Mouse (Mus musculus): ENCODE measurements around the gene Ric8b. TPM values are rescaled to one million over a fixed set of nuclear protein-coding genes. Genes with fewer than 3 reads are reported as not detected.
A peak's percentile ranks its signal among the peaks of the same experiment; 100 is the strongest.

Gene Ric8b
- polyA plus RNA-seq, 1 experiment from 2014 or later, result 22.2 TPM

- H3K9me3 ChIP-seq (ENCODE audit: control insufficient read depth, low read depth, low read length), result no peaks in the 10 kb centered on the region
- no peak overlapping the region for H3K27ac ChIP-seq (ENCODE audit: low read length)
- H3K4me3 ChIP-seq (ENCODE audit: low read depth, low read length), result no peak overlapping the region
- no peaks in the 10 kb centered on the region for H3K27me3 ChIP-seq (ENCODE audit: control insufficient read depth, insufficient read depth, low read length)
- H3K9ac ChIP-seq (replicated peaks; ENCODE audit: low read depth, low read length), result no peak overlapping the region
- 69% methylated on average over 10 of the region's 10 CpGs for WGBS
- H3K36me3 ChIP-seq (ENCODE audit: control insufficient read depth, insufficient read depth, low read length), result no peaks in the 10 kb centered on the region
- no peak for ATAC-seq (ENCODE audit: insufficient number of reproducible peaks, insufficient read depth, low FRiP score, low read depth)
- no peak overlapping the region for H3K4me2 ChIP-seq (replicated peaks; ENCODE audit: low read depth, low read length)
- H3K4me1 ChIP-seq (ENCODE audit: control insufficient read depth, insufficient read depth, low read length), result no peaks in the 10 kb centered on the region
Measured at GRCm38 (mm10) chr10:85038147-85038546, 120.7 kb downstream of the Ric8b start.

- H3K27me3 ChIP-seq (ENCODE audit: control insufficient read depth, insufficient read depth, low read length), result no peaks in the 10 kb centered on the region
- no peaks in the 10 kb centered on the region for H3K36me3 ChIP-seq (ENCODE audit: control insufficient read depth, insufficient read depth, low read length)
- H3K9ac ChIP-seq (replicated peaks; ENCODE audit: low read depth, low read length), result no peak overlapping the region
- no peak overlapping the region for H3K4me2 ChIP-seq (replicated peaks; ENCODE audit: low read depth, low read length)
- 81% methylated on average over 5 of the region's 5 CpGs for WGBS
- H3K9me3 ChIP-seq (ENCODE audit: control insufficient read depth, low read depth, low read length), result no peaks in the 10 kb centered on the region
- no peak overlapping the region for H3K4me3 ChIP-seq (ENCODE audit: low read depth, low read length)
- H3K4me1 ChIP-seq (ENCODE audit: control insufficient read depth, insufficient read depth, low read length), result no peaks in the 10 kb centered on the region
- ATAC-seq (ENCODE audit: insufficient number of reproducible peaks, insufficient read depth, low FRiP score, low read depth), result no peak
- no peak overlapping the region for H3K27ac ChIP-seq (ENCODE audit: low read length)
Measured at GRCm38 (mm10) chr10:85038852-85039251, 121.4 kb downstream of the Ric8b start.

GRCm38 (mm10) chr10:85044191-85044711 lies 126.8 kb downstream of the Ric8b start:
- no peak overlapping the region for H3K27ac ChIP-seq (ENCODE audit: low read length)
- WGBS, result 32% methylated on average over 17 of the region's 17 CpGs
- no peaks in the 10 kb centered on the region for H3K9me3 ChIP-seq (ENCODE audit: control insufficient read depth, low read depth, low read length)
- H3K4me3 ChIP-seq (ENCODE audit: low read depth, low read length), result peak overlapping the region; percentile 11; the same call in 1 of the 2 replicates
- 0 out of 2 replicates have a peak, but pooled peaks cover 6% of the 10 kb centered on the region for H3K4me1 ChIP-seq (ENCODE audit: control insufficient read depth, insufficient read depth, low read length)
- H3K36me3 ChIP-seq (ENCODE audit: control insufficient read depth, insufficient read depth, low read length), result no peaks in the 10 kb centered on the region
- peak overlapping the region; percentile 33 for H3K4me2 ChIP-seq (replicated peaks; ENCODE audit: low read depth, low read length)
- no peak overlapping the region for H3K9ac ChIP-seq (replicated peaks; ENCODE audit: low read depth, low read length)
- ATAC-seq (ENCODE audit: insufficient number of reproducible peaks, insufficient read depth, low FRiP score, low read depth), result no peak
- no peaks in the 10 kb centered on the region for H3K27me3 ChIP-seq (ENCODE audit: control insufficient read depth, insufficient read depth, low read length)

GRCm38 (mm10) chr10:85044732-85045720 lies 127.6 kb downstream of the Ric8b start:
- 0 out of 2 replicates have a peak, but pooled peaks cover 6% of the 10 kb centered on the region for H3K4me1 ChIP-seq (ENCODE audit: control insufficient read depth, insufficient read depth, low read length)
- WGBS, result 8% methylated on average over 24 of the region's 24 CpGs
- no peaks in the 10 kb centered on the region for H3K27me3 ChIP-seq (ENCODE audit: control insufficient read depth, insufficient read depth, low read length)
- H3K9me3 ChIP-seq (ENCODE audit: control insufficient read depth, low read depth, low read length), result no peaks in the 10 kb centered on the region
- peak overlapping the region; percentile 33 for H3K4me2 ChIP-seq (replicated peaks; ENCODE audit: low read depth, low read length)
- no peak overlapping the region for H3K9ac ChIP-seq (replicated peaks; ENCODE audit: low read depth, low read length)
- ATAC-seq (ENCODE audit: insufficient number of reproducible peaks, insufficient read depth, low FRiP score, low read depth), result no peak
- H3K4me3 ChIP-seq (ENCODE audit: low read depth, low read length), result peak overlapping the region; percentile 11; the same call in 1 of the 2 replicates
- no peak overlapping the region for H3K27ac ChIP-seq (ENCODE audit: low read length)
- H3K36me3 ChIP-seq (ENCODE audit: control insufficient read depth, insufficient read depth, low read length), result no peaks in the 10 kb centered on the region

GRCm38 (mm10) chr10:85046585-85046984 lies 129.2 kb downstream of the Ric8b start:
- 0 out of 2 replicates have a peak, but pooled peaks cover 6% of the 10 kb centered on the region for H3K4me1 ChIP-seq (ENCODE audit: control insufficient read depth, insufficient read depth, low read length)
- H3K9ac ChIP-seq (replicated peaks; ENCODE audit: low read depth, low read length), result no peak overlapping the region
- no peaks in the 10 kb centered on the region for H3K9me3 ChIP-seq (ENCODE audit: control insufficient read depth, low read depth, low read length)
- no peak for ATAC-seq (ENCODE audit: insufficient number of reproducible peaks, insufficient read depth, low FRiP score, low read depth)
- H3K27ac ChIP-seq (ENCODE audit: low read length), result no peak overlapping the region
- H3K4me2 ChIP-seq (replicated peaks; ENCODE audit: low read depth, low read length), result no peak overlapping the region
- 27% methylated on average over 5 of the region's 5 CpGs for WGBS
- H3K36me3 ChIP-seq (ENCODE audit: control insufficient read depth, insufficient read depth, low read length), result no peaks in the 10 kb centered on the region
- no peak overlapping the region for H3K4me3 ChIP-seq (ENCODE audit: low read depth, low read length)
- no peaks in the 10 kb centered on the region for H3K27me3 ChIP-seq (ENCODE audit: control insufficient read depth, insufficient read depth, low read length)

GRCm38 (mm10) chr10:85048008-85048407 lies 130.6 kb downstream of the Ric8b start:
- no peak overlapping the region for H3K9ac ChIP-seq (replicated peaks; ENCODE audit: low read depth, low read length)
- H3K9me3 ChIP-seq (ENCODE audit: control insufficient read depth, low read depth, low read length), result no peaks in the 10 kb centered on the region
- H3K36me3 ChIP-seq (ENCODE audit: control insufficient read depth, insufficient read depth, low read length), result no peaks in the 10 kb centered on the region
- no peak overlapping the region for H3K27ac ChIP-seq (ENCODE audit: low read length)
- no peak for ATAC-seq (ENCODE audit: insufficient number of reproducible peaks, insufficient read depth, low FRiP score, low read depth)
- H3K27me3 ChIP-seq (ENCODE audit: control insufficient read depth, insufficient read depth, low read length), result no peaks in the 10 kb centered on the region
- no peak overlapping the region for H3K4me2 ChIP-seq (replicated peaks; ENCODE audit: low read depth, low read length)
- no peak overlapping the region for H3K4me3 ChIP-seq (ENCODE audit: low read depth, low read length)
- WGBS, result 95% methylated on average over 8 of the region's 8 CpGs
- 0 out of 2 replicates have a peak, but pooled peaks cover 6% of the 10 kb centered on the region for H3K4me1 ChIP-seq (ENCODE audit: control insufficient read depth, insufficient read depth, low read length)

- H3K4me1 ChIP-seq (ENCODE audit: control insufficient read depth, insufficient read depth, low read length), result no peaks in the 10 kb centered on the region
- ATAC-seq (ENCODE audit: insufficient number of reproducible peaks, insufficient read depth, low FRiP score, low read depth), result no peak
- H3K9me3 ChIP-seq (ENCODE audit: control insufficient read depth, low read depth, low read length), result no peaks in the 10 kb centered on the region
- no peak overlapping the region for H3K4me3 ChIP-seq (ENCODE audit: low read depth, low read length)
- H3K27ac ChIP-seq (ENCODE audit: low read length), result no peak overlapping the region
- WGBS, result 49% methylated on average over 4 of the region's 4 CpGs
- no peaks in the 10 kb centered on the region for H3K27me3 ChIP-seq (ENCODE audit: control insufficient read depth, insufficient read depth, low read length)
- no peaks in the 10 kb centered on the region for H3K36me3 ChIP-seq (ENCODE audit: control insufficient read depth, insufficient read depth, low read length)
- no peak overlapping the region for H3K4me2 ChIP-seq (replicated peaks; ENCODE audit: low read depth, low read length)
- no peak overlapping the region for H3K9ac ChIP-seq (replicated peaks; ENCODE audit: low read depth, low read length)
Measured at GRCm38 (mm10) chr10:85050668-85051208, 133.3 kb downstream of the Ric8b start.

GRCm38 (mm10) chr10:85052451-85052850 lies 135.0 kb downstream of the Ric8b start:
- H3K4me1 ChIP-seq (ENCODE audit: control insufficient read depth, insufficient read depth, low read length), result no peaks in the 10 kb centered on the region
- no peak overlapping the region for H3K4me3 ChIP-seq (ENCODE audit: low read depth, low read length)
- no peaks in the 10 kb centered on the region for H3K9me3 ChIP-seq (ENCODE audit: control insufficient read depth, low read depth, low read length)
- H3K27ac ChIP-seq (ENCODE audit: low read length), result no peak overlapping the region
- no peak overlapping the region for H3K4me2 ChIP-seq (replicated peaks; ENCODE audit: low read depth, low read length)
- H3K36me3 ChIP-seq (ENCODE audit: control insufficient read depth, insufficient read depth, low read length), result no peaks in the 10 kb centered on the region
- ATAC-seq (ENCODE audit: insufficient number of reproducible peaks, insufficient read depth, low FRiP score, low read depth), result no peak
- H3K9ac ChIP-seq (replicated peaks; ENCODE audit: low read depth, low read length), result no peak overlapping the region
- no peaks in the 10 kb centered on the region for H3K27me3 ChIP-seq (ENCODE audit: control insufficient read depth, insufficient read depth, low read length)
- WGBS, result 36% methylated on average over 4 of the region's 4 CpGs

Data from stomach, embryonic 14.5 days (tissue).